Mouse (Mus musculus) right cerebral cortex, postnatal 25 days (tissue): ENCODE data around the gene Tmem132b.
"Not testable (repeated sequence)": the region's sequence is repeated elsewhere in the genome, so short reads cannot be mapped to it uniquely, and the experiment has no call there.

ENCODE experiments used
- DNase-seq: peaks from one replicate; pipeline ENCODE4 v3.0.0; 2022

The Tmem132b gene

DNA sequence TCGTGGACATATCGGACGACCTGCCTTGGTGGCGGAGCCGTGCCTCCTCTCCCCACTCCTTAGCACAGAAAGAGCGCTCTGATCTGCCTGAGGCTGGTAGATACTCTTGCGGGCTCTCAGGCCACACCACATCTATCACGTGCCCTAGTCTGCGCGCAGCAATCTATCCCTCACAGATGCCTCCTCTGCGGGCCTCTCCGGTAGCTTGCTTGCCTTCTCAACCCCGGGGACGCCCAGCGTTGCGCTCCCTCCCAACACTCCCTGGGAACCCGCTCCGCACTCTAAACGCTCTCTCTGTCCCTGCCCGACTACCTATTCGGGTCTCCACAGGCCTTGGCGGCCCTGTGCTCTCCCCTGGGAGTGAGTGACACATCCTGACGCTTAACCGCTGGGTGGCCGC, at the start of gene Tmem132b:
Gene Tmem132b (plus strand): TSS at position 141 of the 400 bp plus-strand sequence.
- peak; percentile 66 for DNase-seq

DNA sequence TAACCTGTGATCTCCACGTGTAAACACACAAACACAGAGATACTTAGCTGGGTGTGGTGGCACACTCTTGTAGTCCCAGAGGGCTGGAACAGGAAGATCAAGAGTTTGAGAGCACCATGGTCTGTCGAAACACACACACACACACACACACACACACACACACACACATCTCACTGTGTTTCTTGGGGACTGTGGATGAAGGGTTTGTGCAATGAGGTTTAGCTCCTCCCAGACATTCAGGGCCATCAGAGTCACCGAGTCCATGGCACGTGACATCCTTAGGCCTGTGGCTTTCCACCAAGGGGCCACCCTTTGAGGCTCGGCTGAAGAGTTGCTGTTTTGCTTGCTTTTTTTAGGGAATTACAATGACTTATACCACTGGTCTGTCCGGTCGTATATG, 49.1 kb upstream of the Tmem132b start:
- no peak for DNase-seq

GRCm38 (mm10) chr5:125483712-125484611, 47.6 kb upstream of the Tmem132b start:
- DNase-seq: no peak

GRCm38 (mm10) chr5:125485031-125485778, 46.4 kb upstream of the Tmem132b start:
- DNase-seq: no peak

GRCm38 (mm10) chr5:125486088-125486487, 45.5 kb upstream of the Tmem132b start:
- DNase-seq: no peak

GRCm38 (mm10) chr5:125487375-125488115, 44.0 kb upstream of the Tmem132b start:
- no peak for DNase-seq

GRCm38 (mm10) chr5:125488116-125488455, 43.5 kb upstream of the Tmem132b start:
- no peak for DNase-seq

DNA sequence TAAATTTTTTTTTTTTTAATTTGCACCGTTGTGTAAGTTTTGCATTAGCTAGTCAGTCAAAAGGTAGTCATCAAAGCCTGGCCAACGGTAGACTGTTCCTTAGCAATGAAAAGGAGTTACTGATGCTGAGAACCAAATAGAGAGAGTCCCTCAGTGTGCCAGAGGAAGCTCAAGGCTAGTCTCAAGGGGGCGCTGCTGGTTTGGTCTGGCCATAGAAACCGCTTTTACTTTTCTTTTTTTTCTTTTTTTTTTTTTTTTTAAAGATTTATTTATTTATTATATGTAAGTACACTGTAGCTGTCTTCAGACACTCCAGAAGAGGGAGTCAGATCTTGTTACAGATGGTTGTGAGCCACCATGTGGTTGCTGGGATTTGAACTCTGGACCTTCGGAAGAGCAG, 42.6 kb upstream of the Tmem132b start:
- not testable (repeated sequence) for DNase-seq

GRCm38 (mm10) chr5:125491107-125491506, 40.5 kb upstream of the Tmem132b start:
- DNase-seq: no peak

GRCm38 (mm10) chr5:125492379-125493092, 39.0 kb upstream of the Tmem132b start:
- no peak for DNase-seq

DNA sequence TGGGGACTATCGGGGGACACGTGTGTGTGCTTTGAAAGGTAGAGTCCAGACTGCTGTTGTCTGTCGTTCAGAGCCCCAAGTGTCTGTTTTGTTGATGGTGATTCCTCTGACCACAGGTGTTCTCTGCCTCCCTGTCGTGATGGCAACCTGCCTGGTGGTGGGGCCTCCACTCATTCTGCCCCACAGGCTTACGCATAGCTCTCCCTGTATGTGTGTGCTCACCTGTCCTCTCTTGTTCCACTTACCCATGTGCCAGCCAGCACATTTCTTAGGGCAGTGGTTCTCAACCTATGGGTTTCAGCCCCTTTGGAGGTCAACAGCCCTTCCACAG, 38.5 kb upstream of the Tmem132b start:
- DNase-seq: no peak

DNA sequence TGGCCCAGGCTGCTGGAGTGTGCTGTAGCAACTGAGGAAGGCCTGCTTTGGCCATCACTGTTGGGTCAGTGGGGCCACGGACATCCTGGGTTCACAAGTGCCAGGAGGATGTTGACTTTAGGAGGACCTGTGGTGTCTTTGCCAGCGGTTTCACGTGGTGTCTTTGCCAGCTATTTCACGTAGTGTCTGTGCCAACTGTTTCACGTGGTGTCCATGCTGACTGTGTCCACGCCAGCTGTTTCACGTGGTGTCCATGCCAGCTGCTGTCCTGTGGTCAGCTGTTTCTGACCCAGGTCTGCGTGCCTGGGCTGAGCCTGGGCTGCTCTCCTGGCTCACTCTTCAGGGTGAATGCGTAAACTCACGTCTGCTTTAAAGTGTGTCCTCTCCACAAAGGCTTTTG, 35.9 kb upstream of the Tmem132b start:
- no peak for DNase-seq

GRCm38 (mm10) chr5:125497821-125498600, 33.6 kb upstream of the Tmem132b start:
- peak; percentile 78 for DNase-seq

DNA sequence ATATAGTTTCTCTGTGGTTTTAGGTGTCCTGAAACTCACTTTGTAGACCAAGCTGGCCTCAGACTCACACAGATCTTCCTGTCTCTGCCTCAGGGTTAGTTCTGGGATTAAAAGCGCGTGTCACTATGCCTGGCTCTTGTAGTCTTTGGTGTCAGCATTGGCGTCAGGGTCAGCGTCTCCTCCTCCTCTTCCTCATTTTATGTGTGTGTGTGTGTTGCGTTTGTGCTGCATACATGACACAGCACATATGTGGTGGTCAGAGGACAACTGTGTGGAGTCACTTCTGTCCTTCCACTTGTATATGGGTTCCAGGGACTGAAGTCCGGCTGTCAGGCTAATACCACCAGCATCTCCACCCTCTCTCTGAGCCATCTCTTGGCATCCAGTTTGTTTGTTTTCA, 30.1 kb upstream of the Tmem132b start:
- DNase-seq: no peak

- DNase-seq: no peak
Measured at GRCm38 (mm10) chr5:125502186-125502585, 29.4 kb upstream of the Tmem132b start.

GRCm38 (mm10) chr5:125503628-125504027, 27.9 kb upstream of the Tmem132b start:
- no peak for DNase-seq

GRCm38 (mm10) chr5:125504692-125505091, 26.9 kb upstream of the Tmem132b start:
- DNase-seq: no peak

DNA sequence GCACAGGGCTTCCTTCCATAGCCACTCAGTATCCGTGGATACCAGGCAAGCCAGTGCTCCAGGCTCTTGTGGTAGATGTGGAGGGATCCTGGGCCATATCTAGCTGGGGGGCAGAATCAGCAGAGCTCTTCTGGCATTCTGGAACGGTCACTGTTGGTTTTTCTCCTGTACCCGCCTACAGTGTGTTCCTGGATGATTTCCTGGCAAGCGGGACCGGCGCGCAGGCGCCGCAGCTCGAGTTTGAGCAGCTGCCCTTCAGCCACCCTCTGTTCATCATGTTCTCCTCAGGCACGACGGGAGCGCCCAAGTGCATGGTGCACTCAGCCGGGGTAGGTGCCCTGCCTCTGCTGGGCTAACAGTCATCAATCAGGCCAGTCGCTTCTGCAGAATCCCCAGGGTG, 25.6 kb upstream of the Tmem132b start:
- DNase-seq: no peak

DNA sequence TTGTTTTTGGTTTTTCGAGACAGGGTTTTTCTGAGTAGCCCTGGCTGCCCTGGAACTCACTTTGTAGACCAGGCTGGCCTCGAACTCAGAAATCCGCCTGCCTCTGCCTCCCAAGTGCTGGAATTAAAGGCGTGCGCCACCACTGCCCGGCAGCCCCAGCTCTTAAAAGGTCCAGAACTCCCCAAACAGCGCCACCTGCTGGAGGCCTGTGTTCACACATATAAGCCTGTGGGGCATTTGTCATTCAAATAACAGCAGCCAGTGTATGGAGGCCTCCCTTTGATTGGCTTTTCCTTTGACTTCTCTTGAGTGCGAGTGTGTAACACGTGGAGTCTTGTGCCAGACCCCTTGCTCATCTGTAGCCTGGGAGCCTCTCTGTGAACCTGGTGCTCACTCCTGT, 24.0 kb upstream of the Tmem132b start:
- DNase-seq: no peak

DNA sequence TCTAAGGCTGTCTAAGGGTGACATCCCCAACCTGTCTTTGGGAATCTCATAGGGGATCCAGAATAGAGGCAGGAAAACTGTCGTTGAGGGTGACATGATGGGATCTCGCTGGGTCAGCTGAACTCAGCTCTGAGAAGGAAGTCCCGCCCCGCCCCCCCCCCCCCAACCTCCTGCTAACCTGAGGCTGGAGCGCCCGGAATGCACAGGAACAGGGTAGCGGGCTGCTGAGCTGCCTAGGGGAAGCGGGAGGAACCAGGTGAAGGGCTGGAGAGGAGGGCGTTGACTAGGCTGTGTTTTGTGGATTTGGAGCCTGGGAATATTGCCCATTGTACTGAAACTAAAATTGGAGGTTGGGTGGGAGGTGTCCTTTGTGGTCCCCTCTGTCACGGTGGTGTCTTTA, 23.6 kb upstream of the Tmem132b start:
- DNase-seq: no peak

- no peak for DNase-seq
Measured at GRCm38 (mm10) chr5:125509541-125509940, 22.0 kb upstream of the Tmem132b start.

GRCm38 (mm10) chr5:125515006-125515405, 16.6 kb upstream of the Tmem132b start:
- DNase-seq: no peak
